Mouse (Mus musculus) myocyte (in vitro differentiated cells): Measurements from ENCODE around the gene Bst1. TPM values are rescaled to one million over a fixed set of nuclear protein-coding genes. Genes with fewer than 3 reads are reported as not detected.

Experiments used
- H3K27me3 ChIP-seq: one replicate; pipeline ENCODE4 v1.6.1; 2011; ENCODE audit not compliant: control insufficient read depth, insufficient read depth, insufficient read length
- H3K36me3 ChIP-seq: one replicate; pipeline ENCODE4 v1.6.1; 2011; ENCODE audit not compliant: control insufficient read depth, insufficient read depth
- H3K4me2 ChIP-seq: one replicate; pipeline ENCODE4 v1.6.1; 2011; ENCODE audit warnings: low read depth, control low read depth
- H3K4me3 ChIP-seq: one replicate; pipeline ENCODE4 v1.5.1; 2011; ENCODE audit warnings: mild to moderate bottlenecking, control low read depth, moderate library complexity
- H3K79me2 ChIP-seq: one replicate; pipeline ENCODE4 v1.6.1; 2011; ENCODE audit not compliant: control insufficient read depth, insufficient read depth
- H3ac ChIP-seq: one replicate; pipeline ENCODE4 v1.6.1; 2011; ENCODE audit not compliant: control insufficient read depth, insufficient read length
- CEBPB ChIP-seq: IDR thresholded peaks from 2 replicates; pipeline ENCODE4 v1.6.1; 2011; ENCODE audit warnings: mild to moderate bottlenecking, moderate library complexity; ENCODE audit not compliant: poor library complexity, insufficient read depth, severe bottlenecking
- E2F4 ChIP-seq: IDR thresholded peaks from one replicate; pipeline ENCODE4 v1.6.1; 2011; ENCODE audit warnings: mild to moderate bottlenecking, control low read depth, moderate library complexity; ENCODE audit not compliant: insufficient read depth
- MAX ChIP-seq: IDR thresholded peaks from one replicate; pipeline ENCODE4 v1.6.1; 2011; ENCODE audit warnings: low read depth, mild to moderate bottlenecking, control low read depth
- MYOD1 ChIP-seq, 3 experiments: IDR thresholded peaks; one replicate each; pipeline ENCODE4 v1.6.1; 2011; ENCODE audit warnings: control low read depth in 2 of 3, low read depth in 2 of 3, mild to moderate bottlenecking in 2 of 3, moderate library complexity in 1 of 3; ENCODE audit not compliant: insufficient read length in 2 of 3, control insufficient read depth in 1 of 3
- MYOG ChIP-seq, 3 experiments: IDR thresholded peaks; one replicate each; pipeline ENCODE4 v1.6.1; 2011; ENCODE audit warnings: control low read depth in 2 of 3, low read depth in 2 of 3, mild to moderate bottlenecking in 2 of 3; ENCODE audit not compliant: insufficient read length in 2 of 3, control insufficient read depth in 1 of 3, insufficient read depth in 1 of 3
- POLR2A ChIP-seq: IDR thresholded peaks from one replicate; pipeline ENCODE4 v1.6.1; 2011; ENCODE audit warnings: low read depth, mild to moderate bottlenecking, control low read depth, moderate library complexity; ENCODE audit not compliant: insufficient read length
- POLR2AphosphoS2 ChIP-seq: IDR thresholded peaks from one replicate; pipeline ENCODE4 v1.6.1; 2011; ENCODE audit warnings: low read depth, control low read depth; ENCODE audit not compliant: insufficient read length
- REST ChIP-seq: IDR thresholded peaks from one replicate; pipeline ENCODE4 v1.6.1; 2011; ENCODE audit warnings: mild to moderate bottlenecking, control low read depth, moderate library complexity; ENCODE audit not compliant: insufficient read depth, insufficient read length
- SRF ChIP-seq: IDR thresholded peaks from one replicate; pipeline ENCODE4 v1.6.1; 2011; ENCODE audit warnings: low read depth; ENCODE audit not compliant: control insufficient read depth, insufficient read length
- TCF12 ChIP-seq: IDR thresholded peaks from one replicate; pipeline ENCODE4 v1.6.1; 2011; ENCODE audit warnings: mild to moderate bottlenecking, control low read depth; ENCODE audit not compliant: poor library complexity, insufficient read depth, severe bottlenecking
- TCF3 ChIP-seq: IDR thresholded peaks from one replicate; pipeline ENCODE4 v1.6.1; 2011; ENCODE audit warnings: low read depth, control low read depth; ENCODE audit not compliant: insufficient read length
- USF1 ChIP-seq: IDR thresholded peaks from one replicate; pipeline ENCODE4 v1.6.1; 2011; ENCODE audit warnings: low read depth, mild to moderate bottlenecking, control low read depth, moderate library complexity
- polyA plus RNA-seq: library from polyadenylated mRNA; unstranded; fragments of >200 nt; fragmentation: generic; extraction: Trizol; gene quantifications from one replicate; pipeline ENCODE4 v1.2.1, GENCODE M21; 2012; ENCODE audit warnings: missing spikeins

The Bst1 gene
- polyA plus RNA-seq, 1 experiment: not detected

DNA sequence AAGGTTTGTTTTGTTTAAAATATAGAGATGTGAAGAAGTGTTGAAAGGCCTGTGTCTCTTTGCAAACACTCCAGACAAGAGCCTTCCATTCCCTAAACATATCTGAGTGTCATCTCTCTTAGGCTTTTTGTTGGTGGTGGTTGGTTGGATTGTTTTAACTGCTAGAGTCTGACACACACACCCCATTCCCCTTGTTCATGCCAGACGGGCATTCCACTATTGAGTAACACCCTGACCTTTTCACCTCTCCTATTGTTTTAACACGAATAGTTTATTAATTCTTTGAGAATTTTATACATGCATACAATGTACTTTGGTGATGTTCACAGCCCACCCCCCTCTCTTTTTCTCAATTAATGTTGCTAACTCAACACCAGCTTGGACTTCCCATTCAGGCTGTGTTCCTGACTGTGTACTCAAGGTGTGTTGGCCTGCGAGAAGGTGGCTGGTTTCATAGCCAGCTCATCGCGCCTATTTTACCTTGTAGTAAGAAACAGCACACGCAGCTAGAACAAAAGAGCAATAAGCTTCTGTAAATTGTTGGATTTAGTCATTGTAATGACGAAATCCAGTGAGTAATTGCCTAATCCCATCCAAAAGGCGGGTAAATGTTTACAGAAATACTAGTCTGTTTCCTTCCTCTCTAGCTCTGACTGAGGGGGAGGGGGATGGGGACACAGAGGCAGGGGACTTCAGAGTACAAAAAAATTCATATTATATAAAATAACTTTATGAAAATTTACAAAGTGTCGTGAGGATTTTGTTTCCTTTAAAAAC lies 30.5 kb upstream of the Bst1 start:
- Histone ChIP-seq H3K4me2 (no peak overlapping the region), H3K79me2 (no peaks in the 10 kb centered on the region), H3ac (no peak overlapping the region), H3K36me3 (no peaks in the 10 kb centered on the region), H3K27me3 (no peaks in the 10 kb centered on the region), H3K4me3 (no peak overlapping the region)
- no peak for TF ChIP-seq POLR2AphosphoS2
- TF ChIP-seq CEBPB: peak; percentile 79; the same call in 1 of the 2 replicates
- TF ChIP-seq MYOG (IDR thresholded peaks at IDR 0.05; ENCODE audit: control insufficient read depth in 1 of 3, insufficient read depth in 1 of 3, insufficient read length in 2 of 3, low read depth in 2 of 3): no peak

- TF ChIP-seq CEBPB (no peak), E2F4 (no peak), USF1 (no peak), POLR2AphosphoS2 (no peak), REST (no peak)
- no peak overlapping the region for H3ac ChIP-seq
- H3K4me3 ChIP-seq: no peak overlapping the region
- no peak overlapping the region for H3K4me2 ChIP-seq
- H3K79me2 ChIP-seq: no peaks in the 10 kb centered on the region
- H3K36me3 ChIP-seq: no peaks in the 10 kb centered on the region
- no peaks in the 10 kb centered on the region for H3K27me3 ChIP-seq
Measured at GRCm38 (mm10) chr5:43792354-43792753, 26.3 kb upstream of the Bst1 start.

DNA sequence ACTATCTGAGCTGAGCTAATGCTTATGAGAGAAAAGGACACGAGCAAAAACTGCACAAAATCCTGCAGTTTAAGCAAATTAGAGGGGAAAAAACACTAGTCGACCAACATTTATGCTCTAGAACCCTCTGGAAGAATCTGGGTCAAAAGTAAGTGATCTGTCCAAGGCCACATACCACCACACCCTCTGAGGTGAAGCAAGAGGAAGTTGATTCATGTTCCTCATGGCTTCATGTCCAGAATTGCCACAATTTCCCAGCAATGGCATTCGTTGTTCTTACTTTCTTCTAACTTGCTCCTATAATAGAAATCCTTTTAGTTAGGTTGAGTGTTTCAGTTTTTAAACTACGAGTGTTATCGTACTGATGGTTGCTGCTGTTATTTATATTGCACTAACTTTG lies 19.2 kb upstream of the Bst1 start:
- Histone ChIP-seq H3K36me3 (no peaks in the 10 kb centered on the region), H3K79me2 (no peaks in the 10 kb centered on the region), H3K4me3 (no peak overlapping the region), H3ac (no peak overlapping the region), H3K27me3 (no peaks in the 10 kb centered on the region), H3K4me2 (no peak overlapping the region)
- TF ChIP-seq MYOD1 (IDR thresholded peaks at IDR 0.05; ENCODE audit: control insufficient read depth in 1 of 3, insufficient read length in 2 of 3, low read depth in 2 of 3) (no peak), CEBPB (0 out of 2 replicates have a peak, but pooled peaks have one; percentile 12), MAX (no peak), SRF (no peak)

- TF ChIP-seq CEBPB: no peak
- no peak for TF ChIP-seq MYOD1 (IDR thresholded peaks at IDR 0.05; ENCODE audit: control insufficient read depth in 1 of 3, insufficient read length in 2 of 3, low read depth in 2 of 3)
- TF ChIP-seq USF1: no peak
- no peak for TF ChIP-seq POLR2A
- TF ChIP-seq REST: no peak
- TF ChIP-seq TCF3: no peak
- TF ChIP-seq POLR2AphosphoS2: no peak
- TF ChIP-seq MAX: no peak
- no peak for TF ChIP-seq MYOG (IDR thresholded peaks at IDR 0.05; ENCODE audit: control insufficient read depth in 1 of 3, insufficient read depth in 1 of 3, insufficient read length in 2 of 3, low read depth in 2 of 3)
- H3K27me3 ChIP-seq: no peaks in the 10 kb centered on the region
- no peaks in the 10 kb centered on the region for H3K36me3 ChIP-seq
- no peak overlapping the region for H3K4me2 ChIP-seq
- H3ac ChIP-seq: no peak overlapping the region
- H3K79me2 ChIP-seq: no peaks in the 10 kb centered on the region
- H3K4me3 ChIP-seq: no peak overlapping the region
Measured at GRCm38 (mm10) chr5:43800700-43801099, 18.0 kb upstream of the Bst1 start.

DNA sequence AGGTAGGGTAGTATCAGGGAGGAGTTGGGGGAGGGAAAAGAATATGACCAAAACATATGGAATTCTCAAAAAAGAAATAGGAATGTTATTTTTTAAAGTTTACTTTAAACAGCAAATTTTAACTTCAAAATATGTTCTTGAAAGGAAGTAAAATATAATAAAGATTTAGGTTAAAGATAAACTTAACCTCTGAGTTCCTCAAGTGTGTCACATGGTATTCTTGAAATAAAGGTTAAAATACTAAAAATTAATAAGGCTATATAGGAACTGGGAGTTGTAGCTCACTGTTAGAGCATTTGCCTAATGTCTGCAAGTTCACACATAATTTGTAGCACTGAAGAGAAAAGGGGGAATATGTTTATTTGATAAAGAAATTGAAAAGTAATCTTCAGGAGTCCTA lies 17.4 kb upstream of the Bst1 start:
- Histone ChIP-seq H3K36me3 (no peaks in the 10 kb centered on the region), H3K27me3 (no peaks in the 10 kb centered on the region), H3K4me2 (no peak overlapping the region), H3K79me2 (no peaks in the 10 kb centered on the region), H3K4me3 (no peak overlapping the region), H3ac (no peak overlapping the region)
- TF ChIP-seq TCF3: no peak
- TF ChIP-seq MYOD1 (IDR thresholded peaks at IDR 0.05; ENCODE audit: control insufficient read depth in 1 of 3, insufficient read length in 2 of 3, low read depth in 2 of 3): no peak
- no peak for TF ChIP-seq TCF12
- no peak for TF ChIP-seq POLR2AphosphoS2
- TF ChIP-seq POLR2A: no peak
- TF ChIP-seq SRF: no peak
- TF ChIP-seq MYOG (IDR thresholded peaks at IDR 0.05; ENCODE audit: control insufficient read depth in 1 of 3, insufficient read depth in 1 of 3, insufficient read length in 2 of 3, low read depth in 2 of 3): no peak
- no peak for TF ChIP-seq MAX
- TF ChIP-seq USF1: no peak
- TF ChIP-seq E2F4: no peak
- no peak for TF ChIP-seq CEBPB
- TF ChIP-seq REST: no peak
